Mouse (Mus musculus): Measurements from ENCODE around the gene Homer2.

- TF ChIP-seq CTCF (IDR thresholded peaks at IDR 0.05; ENCODE audit: borderline replicate concordance, extremely low read depth, insufficient read depth, insufficient read length) (no peak), POLR2A (IDR thresholded peaks at IDR 0.05; ENCODE audit: borderline replicate concordance, extremely low read depth, insufficient read depth, insufficient read length, poor library complexity, severe bottlenecking) (no peak)
Observed at GRCm38 (mm10) chr7:81592686-81593085, 114.6 kb downstream of the Homer2 start.
